Mouse (Mus musculus) heart, embryonic 10.5 days (tissue): ENCODE data around the gene Gm1043. TPM values are rescaled to one million over a fixed set of nuclear protein-coding genes. Genes with fewer than 3 reads are reported as not detected.

ENCODE experiments used
- polyA plus RNA-seq: library from polyadenylated mRNA; unstranded; fragments of >200 nt; fragmentation: Nextera tagmentation; extraction: Ambion mirVana; gene quantifications from 2 replicates; pipeline ENCODE4 v1.2.1, GENCODE M21; 2016

Gene Gm1043
- polyA plus RNA-seq, 1 experiment from 2014 or later = not detected

Other genes with a start within 250 kb of the Gm1043 start
- 0.03 TPM in 1 of 2 replicates, not detected in the other for gene Ppp2r2c, start 216.9 kb upstream of the Gm1043 start, polyA plus RNA-seq
- gene Wfs1, start 96.2 kb upstream of the Gm1043 start, polyA plus RNA-seq = 17.4 and 30.7 TPM in 2 replicates
- 17.7 and 25.2 TPM in 2 replicates for gene Crmp1, start 156.6 kb downstream of the Gm1043 start, polyA plus RNA-seq